Mouse (Mus musculus) T-helper 17 cell (primary cell): ENCODE results near the gene Hist1h2ag.

ENCODE experiments used
- in situ Hi-C, 2 experiments: fragments of 300-600 bp; cut with MboI, MseI; formaldehyde crosslinking; loops; 1 replicate in 1 of 2; 2 replicates in 1 of 2; pipeline ENCODE4 v1.15.1; 2025; ENCODE audit warnings: high pct_unique_total_duplicates in 2 of 2

Hist1h2ag gene

GRCm38 (mm10) chr13:22019934-22020835 is 22.6 kb downstream of the Hist1h2ag start:
- in situ Hi-C loops: loop anchor here (5.0 to 10.0 kb wide), 5 partner anchors 165 to 1497 kb away; partner anchors contain the start of gene Trim27 (in 2 of the 2)

GRCm38 (mm10) chr13:22015479-22016450 is 27.0 kb downstream of the Hist1h2ag start:
- in situ Hi-C loops: no loop called here

- in situ Hi-C loops: loop anchor here in 1 of 2 experiments (5.0 kb wide), 1 partner anchor 47 kb away; no protein-coding TSS in a partner anchor
Measured at GRCm38 (mm10) chr13:22014411-22014845, 28.3 kb downstream of the Hist1h2ag start.

- in situ Hi-C loops: loop anchor here in 1 of 2 experiments (5.0 kb wide), 1 partner anchor 46 kb away; no protein-coding TSS in a partner anchor
Measured at GRCm38 (mm10) chr13:22013716-22014115, 29.0 kb downstream of the Hist1h2ag start.

- in situ Hi-C loops: loop anchor here in 1 of 2 experiments (5.0 kb wide), 1 partner anchor 42 kb away; no protein-coding TSS in a partner anchor
Measured at GRCm38 (mm10) chr13:22009642-22010041, 33.1 kb downstream of the Hist1h2ag start, which contains the start of gene Prss16. TSS of gene Prss16 (minus strand) at chr13:22009742.

- in situ Hi-C loops: no loop called here
Measured at GRCm38 (mm10) chr13:22008707-22009106, 34.0 kb downstream of the Hist1h2ag start.

- in situ Hi-C loops: no loop called here
Measured at GRCm38 (mm10) chr13:22007872-22008271, 34.9 kb downstream of the Hist1h2ag start.

- in situ Hi-C loops: no loop called here
Measured at GRCm38 (mm10) chr13:22007121-22007510, 35.6 kb downstream of the Hist1h2ag start.

- in situ Hi-C loops: no loop called here
Measured at GRCm38 (mm10) chr13:22006334-22007120, 36.2 kb downstream of the Hist1h2ag start.

- in situ Hi-C loops: no loop called here
Measured at GRCm38 (mm10) chr13:22005605-22006333, 37.0 kb downstream of the Hist1h2ag start.

- in situ Hi-C loops: no loop called here
Measured at GRCm38 (mm10) chr13:22001823-22002222, 40.9 kb downstream of the Hist1h2ag start.

GRCm38 (mm10) chr13:22001346-22001745 is 41.4 kb downstream of the Hist1h2ag start:
- in situ Hi-C loops: no loop called here

GRCm38 (mm10) chr13:21999147-21999546 is 43.6 kb downstream of the Hist1h2ag start:
- in situ Hi-C loops: no loop called here

GRCm38 (mm10) chr13:21998412-21998811 is 44.3 kb downstream of the Hist1h2ag start:
- in situ Hi-C loops: no loop called here

GRCm38 (mm10) chr13:21997821-21998220 is 44.9 kb downstream of the Hist1h2ag start:
- in situ Hi-C loops: no loop called here

- in situ Hi-C loops: no loop called here
Measured at GRCm38 (mm10) chr13:21997201-21997820, 45.4 kb downstream of the Hist1h2ag start.

- in situ Hi-C loops: no loop called here
Measured at GRCm38 (mm10) chr13:21996840-21997185, 45.9 kb downstream of the Hist1h2ag start.

GRCm38 (mm10) chr13:21996101-21996839 is 46.5 kb downstream of the Hist1h2ag start:
- in situ Hi-C loops: no loop called here

GRCm38 (mm10) chr13:21995331-21995914 is 47.3 kb downstream of the Hist1h2ag start:
- in situ Hi-C loops: no loop called here
